Mouse (Mus musculus) right cerebral cortex, adult 2 months (tissue): ENCODE data around the gene Smoc1.

Experiments used
- DNase-seq, 2 experiments: peaks; one replicate each; pipeline ENCODE4 v3.0.0; 2021 to 2022; ENCODE audit warnings: low spot score in 2 of 2

The Smoc1 gene

GRCm38 (mm10) chr12:81081031-81081430 is 54.4 kb downstream of the Smoc1 start:
- DNase-seq, result no peak

DNA sequence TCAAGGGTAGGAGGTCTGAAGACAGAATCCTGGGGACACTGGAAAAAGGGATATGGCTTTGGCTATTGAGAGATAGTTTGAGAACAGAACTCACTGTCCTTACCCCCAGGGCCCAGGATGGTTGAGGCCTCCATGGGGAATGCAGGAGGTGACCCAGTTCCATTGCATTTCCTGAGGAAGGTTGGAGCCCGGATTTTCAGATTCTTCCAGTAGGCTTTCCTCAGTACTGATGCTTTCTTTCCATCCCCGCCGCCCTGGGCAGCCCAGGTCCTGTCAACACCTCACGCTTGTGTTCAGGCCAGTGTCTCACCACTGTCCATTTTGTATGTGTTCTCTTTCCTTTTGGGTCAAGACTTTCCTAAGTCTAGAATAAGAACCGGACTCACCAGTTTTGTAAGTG is 56.5 kb downstream of the Smoc1 start:
- no peak for DNase-seq

GRCm38 (mm10) chr12:81085244-81085643 is 58.6 kb downstream of the Smoc1 start:
- DNase-seq, result peak in 1 of 2 experiments; percentile 6

DNA sequence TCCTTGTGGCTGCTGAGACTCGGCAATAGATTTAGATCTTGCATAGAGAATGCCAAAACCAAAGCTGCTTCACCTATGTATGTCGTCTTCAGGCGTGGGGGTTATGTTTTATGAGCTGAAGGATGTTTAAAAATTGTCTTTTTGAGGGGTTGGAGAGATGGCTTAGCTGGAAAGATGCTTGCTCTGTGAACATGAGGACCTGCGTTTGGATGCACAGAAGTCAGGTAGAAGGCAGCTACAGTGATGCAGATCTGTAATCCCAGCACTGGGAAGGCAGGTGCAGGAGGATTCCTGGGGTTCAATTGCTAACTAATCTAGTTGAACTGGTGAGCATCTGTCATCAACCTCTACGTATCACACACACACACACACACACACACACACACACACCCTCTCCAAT is 61.5 kb downstream of the Smoc1 start:
- no peak for DNase-seq

DNA sequence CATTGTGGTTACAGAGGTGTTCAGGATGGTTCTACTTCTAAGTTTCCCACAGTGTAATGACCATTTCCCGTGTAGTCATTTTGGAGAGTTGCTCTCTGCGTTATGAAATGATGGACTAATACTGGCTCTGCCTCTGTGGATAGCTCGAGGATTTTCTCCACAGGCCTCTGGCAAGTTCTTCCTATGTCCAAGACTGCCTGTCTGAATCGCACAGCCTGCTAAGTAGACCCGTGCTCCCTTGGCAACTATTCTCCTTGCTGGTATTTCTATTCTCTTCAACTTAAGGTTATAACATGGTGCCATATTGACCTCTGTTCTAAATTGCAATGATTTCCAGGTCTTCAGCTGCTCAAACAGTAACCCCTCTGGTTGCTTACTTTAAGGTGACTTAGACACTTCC is 65.0 kb downstream of the Smoc1 start:
- DNase-seq, result no peak

DNA sequence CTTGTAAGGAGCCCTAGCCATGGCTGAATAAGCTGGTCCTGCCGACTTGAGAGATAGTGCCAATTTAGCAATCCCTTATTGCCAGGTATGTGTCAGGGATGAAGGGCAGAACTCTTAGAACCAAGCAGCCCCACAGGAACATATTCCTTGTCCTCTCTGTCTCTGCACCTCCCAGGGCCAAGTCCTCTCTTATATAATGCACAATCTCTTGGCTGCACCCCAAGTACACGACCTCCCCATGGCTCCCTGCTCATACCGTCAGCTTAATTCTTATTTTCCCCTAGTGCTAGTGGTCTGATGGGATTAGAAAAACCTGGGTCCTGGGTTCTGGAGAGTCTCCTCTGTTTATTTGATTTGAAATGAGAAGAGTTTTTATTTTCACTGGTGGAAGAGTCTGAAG is 66.0 kb downstream of the Smoc1 start:
- no peak for DNase-seq

DNA sequence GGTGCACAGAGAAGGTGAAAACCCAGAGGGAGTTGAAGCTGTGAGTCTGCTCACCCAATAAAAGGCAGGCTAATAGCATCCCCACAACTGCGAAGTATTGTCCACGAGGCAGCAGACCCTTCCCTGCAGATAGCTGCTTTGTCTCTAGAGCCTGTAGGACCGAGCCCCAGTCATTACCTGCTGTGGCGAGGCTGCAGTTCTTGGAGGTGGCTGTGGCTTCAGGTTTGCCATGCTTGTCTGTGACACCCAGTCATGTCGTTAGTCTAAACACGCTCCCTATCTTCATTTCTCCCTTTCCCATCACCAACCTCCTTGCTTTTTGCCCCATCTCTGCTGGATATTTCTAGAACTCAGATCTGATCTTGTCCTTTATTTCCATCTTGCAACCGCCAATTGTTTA is 66.6 kb downstream of the Smoc1 start:
- no peak for DNase-seq

GRCm38 (mm10) chr12:81094766-81095405 is 68.3 kb downstream of the Smoc1 start:
- DNase-seq, result no peak

- DNase-seq, result no peak
These were observed 70.7 kb downstream of the Smoc1 start for GRCm38 (mm10) chr12:81097267-81097666.

GRCm38 (mm10) chr12:81097738-81098137 is 71.1 kb downstream of the Smoc1 start:
- DNase-seq, result no peak

GRCm38 (mm10) chr12:81099161-81099560 is 72.6 kb downstream of the Smoc1 start:
- DNase-seq, result no peak

DNA sequence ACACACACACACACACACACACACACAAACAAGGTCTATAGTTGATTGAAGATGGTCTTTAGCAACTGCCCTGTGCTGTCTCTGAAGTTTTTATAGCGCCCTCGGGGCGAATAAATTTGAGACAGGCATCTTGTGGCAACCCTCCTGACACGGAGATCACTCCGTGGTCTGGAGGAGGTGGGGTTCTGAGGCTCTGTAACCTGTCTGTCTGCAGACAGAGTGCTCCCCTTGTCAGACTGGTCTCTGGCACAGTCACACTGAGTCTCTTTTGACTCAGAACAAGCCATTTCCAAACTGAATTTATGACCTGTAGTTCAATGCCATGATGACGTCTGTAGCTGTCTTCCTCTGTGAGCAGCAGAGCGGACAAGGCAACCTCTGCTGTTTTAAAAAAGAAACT is 75.1 kb downstream of the Smoc1 start:
- no peak for DNase-seq

DNA sequence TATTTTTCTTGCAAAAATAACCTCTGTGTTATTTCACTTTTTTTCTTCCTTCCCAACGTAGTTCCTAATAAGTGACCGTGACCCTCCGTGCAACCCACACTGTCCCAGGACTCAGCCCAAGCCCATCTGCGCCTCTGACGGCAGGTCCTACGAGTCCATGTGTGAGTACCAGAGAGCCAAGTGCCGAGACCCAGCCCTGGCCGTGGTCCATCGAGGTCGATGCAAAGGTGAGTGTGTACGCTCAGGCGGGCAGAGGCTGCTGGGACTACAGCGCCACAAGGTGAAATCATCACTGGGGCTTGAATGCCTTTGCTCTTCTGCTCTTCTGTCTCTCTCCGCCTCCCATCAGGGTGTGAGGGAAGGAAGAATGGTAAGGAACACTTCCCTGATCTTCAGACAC is 77.9 kb downstream of the Smoc1 start:
- DNase-seq, result no peak

DNA sequence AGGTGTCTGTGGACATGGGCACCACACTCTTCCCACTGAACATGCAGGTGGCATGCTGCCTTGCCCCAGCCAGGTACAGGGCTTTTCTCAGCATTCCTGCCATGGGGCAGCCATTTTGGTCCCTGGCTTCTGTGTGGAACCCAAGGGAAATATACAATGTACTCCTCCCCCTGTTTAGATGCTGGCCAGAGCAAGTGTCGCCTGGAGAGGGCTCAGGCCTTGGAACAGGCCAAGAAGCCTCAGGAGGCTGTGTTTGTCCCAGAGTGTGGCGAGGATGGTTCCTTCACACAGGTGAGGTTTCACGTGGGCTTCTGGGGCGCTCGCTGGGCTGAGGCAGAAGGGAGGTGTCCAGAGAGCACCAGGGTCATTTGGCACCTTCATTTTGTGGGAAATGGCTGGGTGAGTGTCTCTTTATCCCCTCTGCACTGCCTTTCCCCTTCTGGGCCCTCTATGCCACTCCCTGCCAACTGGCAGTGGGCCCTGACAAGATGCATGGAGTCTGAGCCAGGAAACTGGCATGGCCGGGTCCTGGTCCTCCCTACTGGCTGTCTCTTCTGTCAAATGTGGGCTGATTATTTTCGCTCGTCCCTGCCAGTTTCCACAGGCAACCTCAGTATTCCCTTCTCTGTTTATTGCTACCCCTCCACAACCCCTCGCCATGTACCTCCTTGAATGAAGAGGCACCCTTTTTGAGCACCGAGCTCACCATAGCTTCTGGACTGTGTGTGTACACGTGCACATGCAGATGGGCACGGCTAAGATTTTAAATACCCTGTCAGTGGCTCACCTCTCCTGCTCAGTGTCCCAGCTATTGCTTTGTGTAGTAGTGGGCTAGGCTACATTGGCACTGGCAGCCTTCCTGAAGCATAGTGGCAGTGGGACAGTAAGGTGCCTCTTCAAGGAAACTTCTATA is 79.4 kb downstream of the Smoc1 start:
- DNase-seq, result no peak

GRCm38 (mm10) chr12:81107278-81108100 is 80.9 kb downstream of the Smoc1 start:
- no peak for DNase-seq

DNA sequence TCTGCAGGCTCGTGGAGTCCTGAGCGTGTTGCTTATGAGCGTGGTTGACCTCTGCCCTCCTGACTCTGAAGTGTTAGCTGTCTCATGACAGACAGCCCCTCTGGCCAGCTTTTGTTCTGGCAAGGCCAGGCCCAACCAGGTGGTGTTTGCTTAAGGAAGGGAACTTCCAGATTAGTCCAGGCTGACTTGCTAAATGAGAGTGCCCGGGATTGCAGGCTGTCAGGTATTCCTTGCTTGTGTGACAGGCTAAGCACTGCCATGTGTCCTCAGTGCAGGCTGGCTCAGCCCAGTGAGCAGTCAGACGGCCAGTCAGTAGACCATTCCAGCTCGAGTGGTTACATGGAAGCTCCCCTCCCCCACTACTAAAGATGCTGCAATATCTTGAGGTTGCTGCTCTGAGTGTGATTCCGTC is 82.0 kb downstream of the Smoc1 start:
- DNase-seq, result no peak

DNA sequence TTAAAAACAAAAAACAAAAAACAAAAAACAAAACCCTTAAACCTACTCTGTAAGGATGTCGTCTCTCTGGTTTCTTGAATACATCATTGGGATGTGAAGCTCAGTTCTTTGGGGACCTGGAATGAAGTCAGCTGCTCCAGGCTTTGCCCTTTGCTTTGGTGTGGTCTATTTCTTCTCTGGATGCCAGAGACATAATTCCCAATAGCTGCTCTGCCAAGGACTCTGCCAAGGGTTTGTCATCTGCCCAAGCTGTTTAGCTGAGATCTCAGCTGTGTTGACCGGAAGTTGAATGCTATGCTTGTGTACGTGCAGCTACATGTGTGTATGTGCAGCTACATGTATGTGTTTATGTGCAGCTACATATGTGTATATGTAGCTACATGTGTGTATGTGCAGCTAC is 83.4 kb downstream of the Smoc1 start:
- DNase-seq, result no peak

DNA sequence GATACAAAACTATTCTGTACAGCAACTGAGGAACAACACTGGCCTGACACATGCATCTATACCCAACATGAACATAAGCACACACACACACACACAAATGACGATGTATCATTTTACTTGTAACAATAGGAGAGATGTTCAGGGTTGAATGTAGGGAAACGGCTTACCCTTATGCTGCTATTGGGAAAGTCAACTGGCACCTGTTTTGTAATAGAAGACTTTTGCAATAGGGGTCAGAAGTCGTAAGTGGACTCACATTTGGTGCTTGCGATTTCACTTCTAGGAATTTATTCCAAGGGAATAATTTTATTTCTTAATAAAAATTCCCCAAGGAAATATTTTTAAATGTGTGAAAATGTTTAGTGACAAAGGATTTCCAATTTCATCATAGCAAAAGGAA is 85.7 kb downstream of the Smoc1 start:
- no peak for DNase-seq

- DNase-seq, result no peak
These were observed 93.7 kb downstream of the Smoc1 start for GRCm38 (mm10) chr12:81120301-81120700.

DNA sequence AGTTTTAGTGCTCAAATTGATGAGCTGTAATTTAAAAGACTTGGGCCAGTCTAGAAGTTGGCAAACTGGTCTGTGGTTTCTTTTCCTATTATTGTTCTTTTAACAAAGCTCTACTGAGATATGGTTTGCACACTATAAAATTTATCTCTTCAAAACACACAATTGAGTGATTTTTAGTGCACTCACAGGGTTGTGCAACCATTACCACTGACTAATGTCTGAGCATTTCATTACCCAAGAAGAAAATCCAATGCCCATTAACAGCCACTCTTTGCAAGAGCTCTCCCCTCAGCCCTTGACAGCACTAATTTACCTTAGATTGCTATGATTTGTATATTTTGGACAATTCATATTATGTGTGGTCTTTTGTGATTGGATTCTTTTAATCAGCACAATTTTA is 97.2 kb downstream of the Smoc1 start:
- no peak for DNase-seq

- DNase-seq, result no peak
These were observed 100.2 kb downstream of the Smoc1 start for GRCm38 (mm10) chr12:81126842-81127241.

DNA sequence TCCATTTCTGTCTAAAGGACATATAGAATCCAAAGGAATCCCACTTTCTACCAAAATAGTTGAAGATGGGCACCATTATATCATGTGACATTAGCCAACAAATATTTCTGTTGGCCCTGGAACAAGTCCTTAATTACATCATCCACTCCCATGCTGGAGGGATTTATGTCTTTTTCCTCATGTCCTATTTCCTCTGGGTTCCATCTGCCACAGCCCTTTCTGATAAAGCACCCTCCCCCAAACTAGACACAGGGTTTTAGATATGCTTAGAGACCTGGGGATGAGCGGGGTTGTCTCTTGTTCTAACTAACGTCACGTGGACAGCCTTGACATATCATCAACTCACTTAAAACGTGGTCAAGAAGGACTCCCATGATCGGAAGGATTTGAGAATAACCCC is 102.1 kb downstream of the Smoc1 start:
- no peak for DNase-seq
